Mouse (Mus musculus): ENCODE data around the gene Eri3. TPM values are rescaled to one million over a fixed set of nuclear protein-coding genes. Genes with fewer than 3 reads are reported as not detected.

Eri3 gene
- total and polyA plus RNA-seq, 3 experiments: 82.0 to 90.4 (median 82.2) TPM

GRCm38 (mm10) chr4:117676903-117677302 is 126.7 kb downstream of the Eri3 start:
- Histone ChIP-seq H3K27ac (no peak overlapping the region), H3K79me2 (replicated peaks; ENCODE audit: control insufficient read depth, insufficient read depth, low read length) (no peaks in the 10 kb centered on the region), H3K4me1 (ENCODE audit: control insufficient read depth, insufficient read depth, low read length) (peaks cover 2% of the 10 kb centered on the region), H3K9ac (ENCODE audit: low read depth, low read length) (no peak overlapping the region), H3K4me3 (no peak overlapping the region), H3K36me3 (ENCODE audit: control insufficient read depth, insufficient read depth, low read length) (no peaks in the 10 kb centered on the region), H3K27me3 (ENCODE audit: control insufficient read depth, insufficient read depth, low read length) (no peaks in the 10 kb centered on the region)
- TF ChIP-seq EP300 (IDR thresholded peaks at IDR 0.05; ENCODE audit: insufficient read depth, low read depth, low read length) (peak; percentile 84; the same call in 1 of the 2 replicates), CTCF (IDR thresholded peaks at IDR 0.05) (peak; percentile 90), POLR2A (IDR thresholded peaks at IDR 0.05; ENCODE audit: insufficient read depth, low read depth, low read length) (no peak)
- intact Hi-C loops (cut with DNase I): loop anchor here (1.0 to 10.0 kb wide), 3 partner anchors 282 to 408 kb away; no protein-coding TSS in a partner anchor
- DNase-seq: peak; percentile 64 to 75
- WGBS: 10% methylated on average over 3 of the region's 3 CpGs

GRCm38 (mm10) chr4:117680963-117681362 is 130.8 kb downstream of the Eri3 start:
- H3K9ac ChIP-seq (ENCODE audit: low read depth, low read length): no peak overlapping the region
- intact Hi-C loops (cut with DNase I): no loop called here

GRCm38 (mm10) chr4:117681931-117682461 is 131.8 kb downstream of the Eri3 start, which contains the start of gene Dmap1:
Gene Dmap1, minus strand, starts transcription at chr4:117682273.
- Histone ChIP-seq H3K9ac (ENCODE audit: low read depth, low read length) (peak within 1 kb of the TSS; percentile 90), H3K27me3 (ENCODE audit: control insufficient read depth, insufficient read depth, low read length) (no peaks in the 10 kb centered on the region), H3K36me3 (ENCODE audit: control insufficient read depth, insufficient read depth, low read length) (no peaks in the 10 kb centered on the region), H3K79me2 (replicated peaks; ENCODE audit: control insufficient read depth, insufficient read depth, low read length) (no peaks in the 10 kb centered on the region), H3K27ac (peak within 1 kb of the TSS; percentile 88), H3K4me1 (ENCODE audit: control insufficient read depth, insufficient read depth, low read length) (peaks cover 2% of the 10 kb centered on the region), H3K4me3 (peak within 1 kb of the TSS; percentile 93)
- peak; percentile 82 to 89 for DNase-seq
- no peak; the same call in none of the 2 replicates for TF ChIP-seq POLR2A (IDR thresholded peaks at IDR 0.05; ENCODE audit: insufficient read depth, low read depth, low read length)
- TF ChIP-seq CTCF (IDR thresholded peaks at IDR 0.05): peak; percentile 32
- 0 out of 2 replicates have a peak, but pooled peaks have one; percentile 61 for TF ChIP-seq EP300 (IDR thresholded peaks at IDR 0.05; ENCODE audit: insufficient read depth, low read depth, low read length)
- intact Hi-C loops (cut with DNase I): no loop called here
- whole genome bisulfite sequencing: under 1% methylated on average over 33 of the region's 33 CpGs

More at GRCm38 (mm10) chr4:117680963-117681362, 130.8 kb downstream of the Eri3 start:
- Histone ChIP-seq H3K4me3 (no peak overlapping the region), H3K27me3 (ENCODE audit: control insufficient read depth, insufficient read depth, low read length) (no peaks in the 10 kb centered on the region), H3K79me2 (replicated peaks; ENCODE audit: control insufficient read depth, insufficient read depth, low read length) (no peaks in the 10 kb centered on the region), H3K36me3 (ENCODE audit: control insufficient read depth, insufficient read depth, low read length) (no peaks in the 10 kb centered on the region), H3K27ac (no peak overlapping the region), H3K4me1 (ENCODE audit: control insufficient read depth, insufficient read depth, low read length) (peaks cover 2% of the 10 kb centered on the region)
- 67% methylated on average over 6 of the region's 6 CpGs for WGBS
- DNase-seq: no peak
- TF ChIP-seq POLR2A (IDR thresholded peaks at IDR 0.05; ENCODE audit: insufficient read depth, low read depth, low read length) (no peak), EP300 (IDR thresholded peaks at IDR 0.05; ENCODE audit: insufficient read depth, low read depth, low read length) (no peak), CTCF (IDR thresholded peaks at IDR 0.05) (no peak)

- H3K9ac ChIP-seq (ENCODE audit: low read depth, low read length): no peak overlapping the region
- TF ChIP-seq CTCF (IDR thresholded peaks at IDR 0.05) (no peak), EP300 (IDR thresholded peaks at IDR 0.05; ENCODE audit: insufficient read depth, low read depth, low read length) (no peak), POLR2A (IDR thresholded peaks at IDR 0.05; ENCODE audit: insufficient read depth, low read depth, low read length) (no peak)
- peak overlapping the region; percentile 93 for H3K4me3 ChIP-seq
- DNase-seq: no peak
- peak overlapping the region; percentile 88 for H3K27ac ChIP-seq
- intact Hi-C loops (cut with DNase I): no loop called here
- H3K79me2 ChIP-seq (replicated peaks; ENCODE audit: control insufficient read depth, insufficient read depth, low read length): no peaks in the 10 kb centered on the region
- H3K4me1 ChIP-seq (ENCODE audit: control insufficient read depth, insufficient read depth, low read length): peaks cover 2% of the 10 kb centered on the region
- H3K27me3 ChIP-seq (ENCODE audit: control insufficient read depth, insufficient read depth, low read length): no peaks in the 10 kb centered on the region
- H3K36me3 ChIP-seq (ENCODE audit: control insufficient read depth, insufficient read depth, low read length): no peaks in the 10 kb centered on the region
Observed at GRCm38 (mm10) chr4:117682463-117682862, 132.3 kb downstream of the Eri3 start.

- WGBS: 61% methylated on average over 6 of the region's 6 CpGs
- DNase-seq: no peak
- no peaks in the 10 kb centered on the region for H3K27me3 ChIP-seq (ENCODE audit: control insufficient read depth, insufficient read depth, low read length)
- H3K9ac ChIP-seq (ENCODE audit: low read depth, low read length): no peak overlapping the region
- TF ChIP-seq POLR2A (IDR thresholded peaks at IDR 0.05; ENCODE audit: insufficient read depth, low read depth, low read length) (no peak), CTCF (IDR thresholded peaks at IDR 0.05) (no peak), EP300 (IDR thresholded peaks at IDR 0.05; ENCODE audit: insufficient read depth, low read depth, low read length) (no peak)
- intact Hi-C loops (cut with DNase I): no loop called here
- no peak overlapping the region for H3K27ac ChIP-seq
- H3K4me3 ChIP-seq: no peak overlapping the region
- H3K79me2 ChIP-seq (replicated peaks; ENCODE audit: control insufficient read depth, insufficient read depth, low read length): no peaks in the 10 kb centered on the region
- H3K36me3 ChIP-seq (ENCODE audit: control insufficient read depth, insufficient read depth, low read length): no peaks in the 10 kb centered on the region
- peaks cover 2% of the 10 kb centered on the region for H3K4me1 ChIP-seq (ENCODE audit: control insufficient read depth, insufficient read depth, low read length)
Observed at GRCm38 (mm10) chr4:117683048-117683768, 133.0 kb downstream of the Eri3 start.

- no peak overlapping the region for H3K27ac ChIP-seq
- no peak overlapping the region for H3K4me3 ChIP-seq
- DNase-seq: no peak
- H3K9ac ChIP-seq (ENCODE audit: low read depth, low read length): no peak overlapping the region
- intact Hi-C loops (cut with DNase I): no loop called here
- no peaks in the 10 kb centered on the region for H3K27me3 ChIP-seq (ENCODE audit: control insufficient read depth, insufficient read depth, low read length)
- no peaks in the 10 kb centered on the region for H3K36me3 ChIP-seq (ENCODE audit: control insufficient read depth, insufficient read depth, low read length)
- WGBS: 74% methylated on average over 4 of the region's 4 CpGs
- TF ChIP-seq POLR2A (IDR thresholded peaks at IDR 0.05; ENCODE audit: insufficient read depth, low read depth, low read length) (no peak), CTCF (IDR thresholded peaks at IDR 0.05) (no peak), EP300 (IDR thresholded peaks at IDR 0.05; ENCODE audit: insufficient read depth, low read depth, low read length) (no peak)
- no peaks in the 10 kb centered on the region for H3K79me2 ChIP-seq (replicated peaks; ENCODE audit: control insufficient read depth, insufficient read depth, low read length)
- H3K4me1 ChIP-seq (ENCODE audit: control insufficient read depth, insufficient read depth, low read length): peaks cover 2% of the 10 kb centered on the region
Observed at GRCm38 (mm10) chr4:117686354-117686753, 136.2 kb downstream of the Eri3 start.

All from heart, adult 2 months (tissue).